Mouse (Mus musculus): Measurements from ENCODE around the gene Stab2.

DNA sequence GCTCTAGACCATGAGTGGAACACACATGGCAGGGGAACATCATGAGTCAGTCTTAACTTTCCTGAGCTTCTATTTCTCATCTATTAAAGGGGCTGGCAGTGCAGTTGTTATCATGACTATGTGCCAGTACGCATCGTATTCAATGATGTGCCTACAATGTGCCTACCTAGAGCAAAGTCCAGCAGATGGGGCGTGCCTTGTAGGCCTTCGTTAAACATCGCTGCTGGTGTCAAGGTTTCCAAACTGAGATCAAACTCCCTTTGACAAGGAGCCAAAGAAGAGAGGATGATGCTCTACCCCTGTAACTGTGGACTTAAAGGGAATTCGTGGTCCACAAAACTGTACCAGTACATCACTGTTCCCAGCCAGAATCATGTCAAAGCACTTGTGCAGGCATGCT lies 145.3 kb downstream of the Stab2 start:
- TF ChIP-seq CTCF (IDR thresholded peaks at IDR 0.05; ENCODE audit: low read depth) (no peak), EP300 (optimal IDR thresholded peaks at IDR 0.05) (no peak)
